Mouse (Mus musculus) gastrocnemius, adult 2 months (tissue): ENCODE data around the gene Tram2. TPM values are rescaled to one million over a fixed set of nuclear protein-coding genes. Genes with fewer than 3 reads are reported as not detected.
A peak's percentile ranks its signal among the peaks of the same experiment; 100 is the strongest.

Experiments used
- DNase-seq: peaks from one replicate; pipeline ENCODE4 v3.0.0; 2022
- H3K27ac ChIP-seq: fragments of 200-600 bp; 2 replicates; pipeline ENCODE4 v1.8.1; 2022; ENCODE audit warnings: mild to moderate bottlenecking
- H3K4me3 ChIP-seq: fragments of 200-600 bp; 2 replicates; pipeline ENCODE4 v1.8.1; 2022; ENCODE audit warnings: mild to moderate bottlenecking, moderate library complexity
- CTCF ChIP-seq: fragments of 200-600 bp; IDR thresholded peaks from 2 replicates; pipeline ENCODE4 v1.8.1; 2022; ENCODE audit warnings: antibody characterized with exemption, mild to moderate bottlenecking, moderate library complexity
- intact Hi-C: fragments of 180-260 bp; cut with DNase I; formaldehyde crosslinking; loops from one replicate; pipeline ENCODE4 v1.15.1; 2025
- total RNA-seq, 2 experiments: library from RNA; stranded (reverse); gene quantifications; 2 replicates each; pipeline ENCODE4 v1.2.3; 2021

Tram2 gene
- total RNA-seq, 2 experiments from 2014 or later = 2.6 to 3.4 TPM

DNA sequence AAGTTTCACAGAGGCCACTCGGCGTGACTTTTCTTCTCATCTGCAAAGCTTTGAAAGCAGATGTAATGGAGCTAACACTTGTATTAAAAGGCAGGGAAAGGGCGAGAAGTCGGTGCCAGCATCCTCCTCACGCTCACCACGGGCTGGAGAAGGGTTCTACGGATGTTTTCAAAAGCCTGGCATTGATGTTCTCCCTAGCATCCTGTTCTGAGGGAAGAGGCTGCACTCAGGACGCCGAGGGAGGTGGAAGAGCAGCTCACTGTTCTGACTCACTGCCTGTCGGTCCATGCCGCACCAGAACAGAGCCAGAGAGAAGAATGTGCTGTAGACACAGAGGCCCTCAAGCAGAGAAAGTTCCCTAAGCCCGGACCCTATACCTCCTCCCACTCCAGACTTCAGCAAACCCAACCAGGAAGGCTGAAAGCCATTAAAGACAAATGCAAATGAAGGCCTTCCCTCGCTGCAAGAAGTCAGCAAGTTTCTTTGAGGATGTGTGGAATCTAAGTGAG lies 81.1 kb downstream of the Tram2 start:
- peak; percentile 33 for DNase-seq
- intact Hi-C loops = no loop called here
- H3K4me3 ChIP-seq = no peak overlapping the region
- TF ChIP-seq CTCF = no peak
- peak overlapping the region; percentile 62 for H3K27ac ChIP-seq

- no peak overlapping the region for H3K4me3 ChIP-seq
- DNase-seq = no peak
- intact Hi-C loops = no loop called here
- peak overlapping the region; percentile 62 for H3K27ac ChIP-seq
- TF ChIP-seq CTCF = no peak
These were observed 81.7 kb downstream of the Tram2 start for GRCm38 (mm10) chr1:20997328-20997689.

- intact Hi-C loops = no loop called here
- Histone ChIP-seq H3K4me3 (no peak overlapping the region), H3K27ac (peak overlapping the region; percentile 62; the same call in 1 of the 2 replicates)
- no peak for DNase-seq
- no peak for TF ChIP-seq CTCF
These were observed 82.3 kb downstream of the Tram2 start for GRCm38 (mm10) chr1:20996603-20997327.

- TF ChIP-seq CTCF = no peak
- peak; percentile 24 for DNase-seq
- H3K4me3 ChIP-seq = no peak overlapping the region
- intact Hi-C loops = no loop called here
- H3K27ac ChIP-seq = peak overlapping the region; percentile 63; the same call in 1 of the 2 replicates
These were observed 83.6 kb downstream of the Tram2 start for GRCm38 (mm10) chr1:20995331-20995986.

DNA sequence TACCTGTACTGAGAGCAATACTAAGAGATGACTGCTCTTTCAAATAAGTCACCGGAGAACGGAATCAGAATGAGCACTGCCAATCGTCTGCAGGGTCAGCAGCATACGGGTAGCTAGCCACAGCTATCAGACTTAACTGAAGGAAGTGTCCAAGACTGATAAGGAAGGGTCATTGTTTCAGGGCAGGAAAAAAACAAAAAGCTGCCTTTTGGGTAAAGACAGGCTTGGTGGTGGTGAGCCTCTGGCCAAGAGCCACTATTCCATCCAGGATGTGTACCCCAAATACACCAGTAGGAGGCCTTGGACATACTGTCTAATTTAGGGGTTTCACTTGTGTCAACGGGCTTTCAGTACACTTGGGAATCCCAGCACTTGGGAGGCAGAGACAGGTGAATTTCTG lies 84.7 kb downstream of the Tram2 start:
- DNase-seq = no peak
- TF ChIP-seq CTCF = no peak
- intact Hi-C loops = no loop called here
- H3K4me3 ChIP-seq = no peak overlapping the region
- H3K27ac ChIP-seq = no peak overlapping the region

DNA sequence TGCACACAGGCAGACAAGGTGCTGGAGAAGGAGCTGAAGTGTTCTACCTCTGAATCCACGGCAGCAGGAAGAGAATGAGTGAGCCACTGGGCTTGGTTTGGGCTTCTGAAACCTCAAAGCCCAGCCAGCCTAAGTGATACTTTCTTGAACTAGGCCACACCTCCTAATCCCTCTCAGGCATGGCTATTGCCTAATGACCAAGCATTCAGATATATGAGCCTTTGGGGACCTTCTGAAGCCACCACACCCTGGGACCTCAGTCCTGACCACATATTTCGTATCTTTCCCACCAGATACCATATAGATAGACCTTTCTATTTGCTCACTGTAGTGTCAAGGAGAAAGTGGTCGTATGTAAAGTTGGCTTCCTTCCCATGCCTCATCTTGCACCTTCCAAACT lies 85.3 kb downstream of the Tram2 start:
- no peak overlapping the region for H3K4me3 ChIP-seq
- intact Hi-C loops = no loop called here
- no peak for TF ChIP-seq CTCF
- no peak for DNase-seq
- no peak overlapping the region for H3K27ac ChIP-seq

DNA sequence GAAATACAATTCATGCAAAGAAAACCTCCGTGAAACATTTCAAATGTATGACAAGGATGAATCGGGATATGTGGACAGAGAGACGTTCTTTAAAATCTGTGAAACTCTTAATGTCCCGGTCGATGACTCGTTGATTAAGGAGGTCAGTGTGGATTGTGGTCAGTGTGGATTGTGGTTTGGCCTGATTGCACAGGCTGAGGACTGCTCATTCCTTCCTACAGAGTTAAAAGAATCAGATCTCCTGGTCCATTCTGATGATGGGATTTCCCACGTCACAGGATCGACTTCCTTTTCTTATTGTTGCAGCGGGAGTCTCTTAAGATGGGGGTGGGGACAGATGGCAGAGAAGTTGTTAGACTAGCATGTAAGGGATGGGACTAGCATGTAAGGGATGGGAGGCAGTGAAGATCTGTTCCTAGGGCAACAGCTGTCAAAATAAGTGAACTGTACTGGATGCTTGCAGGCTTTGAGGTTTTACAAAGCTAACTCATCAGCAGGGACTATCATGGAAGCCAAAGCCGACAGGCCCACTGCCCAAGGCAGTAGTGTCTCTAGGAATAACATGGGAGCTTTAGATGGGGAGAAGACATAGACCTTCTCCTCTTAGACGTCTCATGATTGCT lies 89.5 kb downstream of the Tram2 start:
- TF ChIP-seq CTCF = no peak
- intact Hi-C loops = no loop called here
- Histone ChIP-seq H3K27ac (no peak overlapping the region), H3K4me3 (no peak overlapping the region)
- DNase-seq = no peak

GRCm38 (mm10) chr1:20986378-20987056 lies 92.5 kb downstream of the Tram2 start:
- Histone ChIP-seq H3K27ac (no peak overlapping the region), H3K4me3 (no peak overlapping the region)
- no peak for DNase-seq
- intact Hi-C loops = no loop called here
- TF ChIP-seq CTCF = no peak

DNA sequence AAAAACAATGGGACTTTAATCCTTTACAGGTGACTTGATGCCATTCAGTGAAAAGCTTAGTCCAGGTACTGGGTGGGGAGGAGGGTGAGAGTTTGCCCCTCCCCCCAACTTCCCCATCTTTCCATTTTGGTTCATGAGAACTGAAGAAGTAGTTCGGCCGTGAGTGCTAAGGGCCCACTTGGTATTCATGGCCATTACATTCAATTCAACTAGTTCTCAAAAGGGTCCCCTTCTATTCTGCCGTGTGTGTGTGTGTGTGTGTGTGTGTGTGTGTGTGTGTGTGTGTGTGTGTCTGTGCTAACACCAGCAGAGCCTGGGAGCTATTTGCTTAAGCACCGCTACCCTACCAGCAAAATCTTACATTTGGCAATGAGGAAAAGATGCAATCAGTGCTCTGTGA lies 94.4 kb downstream of the Tram2 start:
- no peak for TF ChIP-seq CTCF
- intact Hi-C loops = no loop called here
- H3K4me3 ChIP-seq = no peak overlapping the region
- DNase-seq = no peak
- H3K27ac ChIP-seq = no peak overlapping the region

GRCm38 (mm10) chr1:20984103-20984502 lies 94.9 kb downstream of the Tram2 start:
- no peak for DNase-seq
- H3K27ac ChIP-seq = no peak overlapping the region
- TF ChIP-seq CTCF = peak; percentile 13; the same call in 1 of the 2 replicates
- intact Hi-C loops = no loop called here
- no peak overlapping the region for H3K4me3 ChIP-seq

DNA sequence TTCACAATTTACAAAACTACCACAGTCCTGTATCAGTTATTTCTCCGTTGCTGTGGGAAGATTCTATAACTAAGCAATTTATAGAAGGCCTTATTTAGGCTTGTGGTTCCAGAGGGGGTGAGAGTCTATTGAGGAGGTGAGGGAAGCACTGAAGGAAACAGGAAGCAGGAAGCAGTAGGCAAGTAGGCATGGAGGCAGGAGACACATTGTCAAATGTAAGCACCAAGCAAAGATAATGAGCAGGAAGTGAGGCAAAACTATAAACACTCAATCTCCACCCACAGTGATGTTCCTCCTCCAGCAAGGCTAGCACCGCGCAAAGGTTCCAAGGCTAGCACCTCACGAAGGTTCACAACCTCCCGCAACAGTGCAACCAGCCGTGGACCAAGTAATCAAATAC lies 97.3 kb downstream of the Tram2 start:
- Histone ChIP-seq H3K4me3 (no peak overlapping the region), H3K27ac (no peak overlapping the region)
- no peak for DNase-seq
- TF ChIP-seq CTCF = no peak
- intact Hi-C loops = no loop called here

DNA sequence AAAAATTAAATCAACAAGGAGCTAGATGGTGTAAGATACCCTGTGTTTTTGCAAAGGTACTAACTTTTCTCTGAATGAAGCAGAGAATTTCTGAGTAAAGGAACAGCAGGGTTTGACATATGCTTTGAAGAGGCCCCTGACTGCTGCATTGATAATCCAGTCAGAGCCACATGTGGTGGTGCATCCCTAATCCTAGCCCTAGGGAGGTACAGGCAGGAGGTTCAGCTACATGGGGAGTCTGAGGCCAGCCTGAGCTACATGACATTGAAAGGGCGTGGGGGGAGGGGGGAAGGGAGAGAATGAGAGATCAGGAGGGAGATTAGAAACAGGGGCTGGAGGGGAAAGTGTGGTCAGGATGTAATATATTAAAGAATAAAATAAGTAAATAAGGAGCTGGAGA lies 98.5 kb downstream of the Tram2 start:
- intact Hi-C loops = no loop called here
- TF ChIP-seq CTCF = no peak
- no peak overlapping the region for H3K4me3 ChIP-seq
- DNase-seq = no peak
- H3K27ac ChIP-seq = no peak overlapping the region
